Mouse (Mus musculus) lung, postnatal 0 days (tissue): ENCODE measurements around the gene Ap3d1.

Experiments used
- CTCF ChIP-seq: IDR thresholded peaks from 2 replicates; pipeline ENCODE4 v1.5.1; 2016; ENCODE audit warnings: antibody characterized with exemption, mild to moderate bottlenecking
- EP300 ChIP-seq: IDR thresholded peaks from 2 replicates; pipeline ENCODE4 v1.6.1; 2016; ENCODE audit warnings: antibody characterized with exemption, mild to moderate bottlenecking, control low read depth

- no peak for TF ChIP-seq EP300
- TF ChIP-seq CTCF, result peak; percentile 29
Measured at GRCm38 (mm10) chr10:80702536-80703390, 39.3 kb downstream of the Ap3d1 start.
